ENCODE assay signal across 15 mouse cellular contexts in genomic region chr1:179238639-179239038, GRCm38 (mm10).
DNase-seq lines count a peak whose midpoint lies in the region; ATAC-seq and TF ChIP-seq lines count a peak whose summit lies in the region.
"Had no signal": no experiment of that assay in that cellular context is flagged by ENCODE, and none has a peak within 500 bp of the region (broad histone marks: within the 10 kb centered on the region; RNA-seq: fewer than 3 reads in every experiment).

No protein-coding gene starts in this region.

- no peaks in the 10 kb centered on the region for H3K36me3 ChIP-seq in megakaryocyte, embryonic 14.5 days (replicated peaks; ENCODE audit: low read length)
- no peaks in the 10 kb centered on the region for H3K36me3 ChIP-seq in C2C12 (ENCODE audit: control insufficient read depth, insufficient read depth)
- no peaks in the 10 kb centered on the region for H3K36me3 ChIP-seq in myocyte (ENCODE audit: control insufficient read depth, insufficient read depth)
- H3K36me3 ChIP-seq: G1E had no signal

- no peaks in the 10 kb centered on the region for H3K4me1 ChIP-seq in megakaryocyte, embryonic 14.5 days

- H3K4me2 ChIP-seq in myocyte (ENCODE audit: low read depth) = no peak overlapping the region

- intact Hi-C loops in gastrocnemius, postnatal 36 days (cut with DNase I) = no loop called here

- no peaks in the 10 kb centered on the region for H3K79me2 ChIP-seq in C2C12 (ENCODE audit: control insufficient read depth, insufficient read depth)
- no peaks in the 10 kb centered on the region for H3K79me2 ChIP-seq in myocyte (ENCODE audit: control insufficient read depth, insufficient read depth)

- no peak for ATAC-seq in megakaryocyte, adult 5-6 weeks (ENCODE audit: poor library complexity, severe bottlenecking)
- ATAC-seq: activated CD4-positive, CD25-positive, alpha-beta regulatory T cell, adult 4 months; CD4-positive, CD25-positive, alpha-beta regulatory T cell, adult 4 months; Patski had no signal

- no peak for TF ChIP-seq POLR2A in myocyte (IDR thresholded peaks at IDR 0.05; ENCODE audit: insufficient read length, low read depth)

- H3K79me3 ChIP-seq in C2C12 (ENCODE audit: low read depth) = no peaks in the 10 kb centered on the region

- H3ac ChIP-seq in C2C12 (ENCODE audit: control insufficient read depth, insufficient read length, low read depth) = no peak overlapping the region
- no peak overlapping the region for H3ac ChIP-seq in myocyte (ENCODE audit: control insufficient read depth, insufficient read length)

- H3K9me3 ChIP-seq in megakaryocyte, embryonic 14.5 days = 0 out of 2 replicates have a peak, but pooled peaks cover 9% of the 10 kb centered on the region
- H3K9me3 ChIP-seq: G1E had no signal

- H3K4me3 ChIP-seq in megakaryocyte, embryonic 14.5 days (replicated peaks) = peak overlapping the region; percentile 60
- H3K4me3 ChIP-seq in C2C12 (ENCODE audit: insufficient read depth, poor library complexity, severe bottlenecking) (no peak overlapping the region), myocyte (no peak overlapping the region)

- H3K27me3 ChIP-seq in megakaryocyte, embryonic 14.5 days (replicated peaks) = no peaks in the 10 kb centered on the region
- no peaks in the 10 kb centered on the region for H3K27me3 ChIP-seq in C2C12 (ENCODE audit: control insufficient read depth, insufficient read depth, insufficient read length)
- H3K27me3 ChIP-seq in myocyte (ENCODE audit: control insufficient read depth, insufficient read depth, insufficient read length) = no peaks in the 10 kb centered on the region
- H3K27me3 ChIP-seq: CH12.LX, Patski had no signal

- DNase-seq in layer of hippocampus, adult 18-20 months (ENCODE audit: low spot score in 2 of 2) = no peak
- no peak for DNase-seq in gastrocnemius, postnatal 36 days
- DNase-seq: adrenal gland, adult 8-10 months; cerebellum, adult 11 months; cerebellum, adult 11-12 months; cerebellum, adult 2 months had no signal

- TF ChIP-seq CTCF in C2C12 (IDR thresholded peaks at IDR 0.05; ENCODE audit: control insufficient read depth, insufficient read depth, insufficient read length) = no peak

TF ChIP-seq in C2C12, 6 proteins besides CTCF, POLR2A, EP300 and RAD21:
- TF ChIP-seq MAX (IDR thresholded peaks at IDR 0.05) (no peak), MYOD1 (IDR thresholded peaks at IDR 0.05; ENCODE audit: control insufficient read depth, insufficient read length, low read depth) (peak; percentile 54)

TF ChIP-seq in myocyte, 11 proteins besides CTCF, POLR2A, EP300 and RAD21:
- no peak for TF ChIP-seq CEBPB (IDR thresholded peaks at IDR 0.05; ENCODE audit: insufficient read depth, poor library complexity, severe bottlenecking)
- TF ChIP-seq POLR2AphosphoS2 (IDR thresholded peaks at IDR 0.05; ENCODE audit: insufficient read length, low read depth) = no peak
- TF ChIP-seq TCF3 (IDR thresholded peaks at IDR 0.05; ENCODE audit: insufficient read length, low read depth) = peak; percentile 91
- TF ChIP-seq MYOD1 (IDR thresholded peaks at IDR 0.05; ENCODE audit: control insufficient read depth in 1 of 3, insufficient read length in 2 of 3, low read depth in 2 of 3) = peak in 2 of 3 experiments; percentile 96 to 99
- no peak for TF ChIP-seq E2F4 (IDR thresholded peaks at IDR 0.05; ENCODE audit: insufficient read depth)
- TF ChIP-seq USF1 (IDR thresholded peaks at IDR 0.05; ENCODE audit: low read depth) = no peak
- no peak for TF ChIP-seq MAX (IDR thresholded peaks at IDR 0.05; ENCODE audit: low read depth)
- TF ChIP-seq MYOG (IDR thresholded peaks at IDR 0.05; ENCODE audit: control insufficient read depth in 1 of 3, insufficient read depth in 1 of 3, insufficient read length in 2 of 3, low read depth in 2 of 3) = peak in 2 of 3 experiments; percentile 92 to 95
- peak; percentile 72 for TF ChIP-seq TCF12 (IDR thresholded peaks at IDR 0.05; ENCODE audit: insufficient read depth, poor library complexity, severe bottlenecking)
- no peak for TF ChIP-seq SRF (IDR thresholded peaks at IDR 0.05; ENCODE audit: control insufficient read depth, insufficient read length, low read depth)
TF ChIP-seq in myocyte: peak in this region for 4.
